Mouse (Mus musculus) midbrain, embryonic 11.5 days (tissue): Measurements from ENCODE around the gene Nupr1l. TPM values are rescaled to one million over a fixed set of nuclear protein-coding genes. Genes with fewer than 3 reads are reported as not detected.
"Not testable (repeated sequence)": the region's sequence is repeated elsewhere in the genome, so short reads cannot be mapped to it uniquely, and the experiment has no call there.

Source experiments
- ATAC-seq: fragments of 200-750 bp; cut with Nextera tagmentation; 2 replicates; pipeline ENCODE4 v1.8.0; 2017; ENCODE audit warnings: moderate TSS enrichment, moderate library complexity; ENCODE audit not compliant: low FRiP score
- DNase-seq: peaks from one replicate; pipeline ENCODE4 v3.0.0; 2015; ENCODE audit warnings: low spot score; ENCODE audit errors: missing footprints
- H3K27ac ChIP-seq: fragments of 300-500 bp; sonication (generic); 2 replicates; pipeline ENCODE4 v1.5.1; 2014; ENCODE audit warnings: low read depth, low read length
- H3K27me3 ChIP-seq: fragments of 300-500 bp; sonication (generic); 2 replicates; pipeline ENCODE4 v1.6.1; 2014; ENCODE audit warnings: mild to moderate bottlenecking, low read length, moderate library complexity, mixed read lengths; ENCODE audit not compliant: control insufficient read depth, insufficient read depth
- H3K36me3 ChIP-seq: fragments of 300-500 bp; sonication (generic); 2 replicates; pipeline ENCODE4 v1.6.1; 2014; ENCODE audit warnings: mild to moderate bottlenecking, low read length, moderate library complexity, mixed read lengths; ENCODE audit not compliant: control insufficient read depth, insufficient read depth
- H3K4me1 ChIP-seq: fragments of 300-500 bp; sonication (generic); 2 replicates; pipeline ENCODE4 v1.6.1; 2014; ENCODE audit warnings: low read length; ENCODE audit not compliant: control insufficient read depth, insufficient read depth
- H3K4me2 ChIP-seq: fragments of 300-500 bp; sonication (generic); 2 replicates; pipeline ENCODE4 v1.6.1; 2014; ENCODE audit warnings: mild to moderate bottlenecking, moderate library complexity
- H3K4me3 ChIP-seq: fragments of 300-500 bp; sonication (generic); 2 replicates; pipeline ENCODE4 v1.5.1; 2014; ENCODE audit warnings: low read depth, low read length
- H3K9ac ChIP-seq: fragments of 300-500 bp; sonication (generic); 2 replicates; pipeline ENCODE4 v1.6.1; 2014; ENCODE audit warnings: low read length
- H3K9me3 ChIP-seq: fragments of 300-500 bp; sonication (generic); 2 replicates; pipeline ENCODE4 v1.6.1; 2016; ENCODE audit warnings: low read length; ENCODE audit not compliant: control insufficient read depth
- WGBS: fragments of 180-500 bp; shearing (Covaris S2); extraction: QIAGEN DNeasy Blood & Tissue Kit; methylation state at CpG from one replicate; pipeline ENCODE4 v1.1.7; 2014; 5-methylcytosine and 5-hydroxymethylcytosine counted together
- polyA plus RNA-seq: library from polyadenylated mRNA; unstranded; fragments of >200 nt; fragmentation: Nextera tagmentation; extraction: Ambion mirVana; gene quantifications from 2 replicates; pipeline ENCODE4 v1.2.1, GENCODE M21; 2014

Nupr1l gene
- polyA plus RNA-seq, 1 experiment from 2014 or later, result 3.7 TPM

GRCm38 (mm10) chr5:129877731-129878455 lies 30.4 kb upstream of the Nupr1l start:
- WGBS, result 76% methylated on average over 9 of the region's 9 CpGs
- Histone ChIP-seq H3K36me3 (peaks cover 11% of the 10 kb centered on the region), H3K9ac (no peak overlapping the region), H3K27me3 (no peaks in the 10 kb centered on the region), H3K4me3 (no peak overlapping the region), H3K27ac (no peak overlapping the region), H3K9me3 (no peaks in the 10 kb centered on the region), H3K4me2 (no peak overlapping the region), H3K4me1 (no peaks in the 10 kb centered on the region)
- DNase-seq, result no peak
- no peak for ATAC-seq

GRCm38 (mm10) chr5:129878946-129879345 lies 29.4 kb upstream of the Nupr1l start:
- Histone ChIP-seq H3K9me3 (no peaks in the 10 kb centered on the region), H3K27me3 (no peaks in the 10 kb centered on the region), H3K27ac (no peak overlapping the region), H3K4me3 (no peak overlapping the region), H3K36me3 (peaks cover 11% of the 10 kb centered on the region), H3K4me1 (no peaks in the 10 kb centered on the region), H3K4me2 (no peak overlapping the region), H3K9ac (no peak overlapping the region)
- DNase-seq (peak; percentile 75), ATAC-seq (no peak)
- 72% methylated on average over 2 of the region's 2 CpGs for WGBS

- no peak for ATAC-seq
- H3K9ac ChIP-seq, result no peak overlapping the region
- 88% methylated on average over 3 of the region's 3 CpGs for WGBS
Measured at GRCm38 (mm10) chr5:129879888-129880287, 28.5 kb upstream of the Nupr1l start.

GRCm38 (mm10) chr5:129886271-129886670 lies 22.1 kb upstream of the Nupr1l start:
- peak; percentile 91 for DNase-seq
- Histone ChIP-seq H3K27me3 (no peaks in the 10 kb centered on the region), H3K36me3 (peaks cover 7% of the 10 kb centered on the region), H3K9me3 (no peaks in the 10 kb centered on the region), H3K27ac (no peak overlapping the region), H3K4me3 (peak overlapping the region; percentile 87), H3K9ac (peak overlapping the region; percentile 78), H3K4me1 (peaks cover 6% of the 10 kb centered on the region), H3K4me2 (peak overlapping the region; percentile 69)
- no peak for ATAC-seq
- 46% methylated on average over 10 of the region's 10 CpGs for WGBS

More at GRCm38 (mm10) chr5:129879888-129880287, 28.5 kb upstream of the Nupr1l start:
- Histone ChIP-seq H3K27ac (no peak overlapping the region), H3K4me2 (no peak overlapping the region), H3K4me3 (no peak overlapping the region), H3K36me3 (peaks cover 11% of the 10 kb centered on the region), H3K27me3 (no peaks in the 10 kb centered on the region), H3K9me3 (no peaks in the 10 kb centered on the region), H3K4me1 (no peaks in the 10 kb centered on the region)
- no peak for DNase-seq

GRCm38 (mm10) chr5:129886911-129887636 lies 21.3 kb upstream of the Nupr1l start, which contains the start of gene Chchd2:
Gene Chchd2 (minus strand): TSS chr5:129887470.
- peaks cover 6% of the 10 kb centered on the region for H3K4me1 ChIP-seq
- H3K36me3 ChIP-seq, result peaks cover 2% of the 10 kb centered on the region; the same call in 1 of the 2 replicates
- under 1% methylated on average over 46 of the region's 46 CpGs for WGBS
- no peaks in the 10 kb centered on the region for H3K9me3 ChIP-seq
- peak within 1 kb of the TSS; percentile 71 for H3K27ac ChIP-seq
- ATAC-seq (peak; percentile 99), DNase-seq (peak; percentile 99)
- H3K27me3 ChIP-seq, result no peaks in the 10 kb centered on the region
- peak within 1 kb of the TSS; percentile 69 for H3K4me2 ChIP-seq
- H3K4me3 ChIP-seq, result peak within 1 kb of the TSS; percentile 87
- H3K9ac ChIP-seq, result peak within 1 kb of the TSS; percentile 78

- H3K4me3 ChIP-seq, H3K27ac ChIP-seq, H3K36me3 ChIP-seq, DNase-seq, ATAC-seq, H3K4me1 ChIP-seq, H3K27me3 ChIP-seq, H3K9ac ChIP-seq, H3K9me3 ChIP-seq, H3K4me2 ChIP-seq: not testable (repeated sequence)
- 89% methylated on average over 4 of the region's 7 CpGs for WGBS
Measured at GRCm38 (mm10) chr5:129890390-129890789, 17.9 kb upstream of the Nupr1l start.

GRCm38 (mm10) chr5:129895198-129896088 lies 12.9 kb upstream of the Nupr1l start, which contains the start of gene Zbed5:
Gene Zbed5 (plus strand): TSS chr5:129895723.
- H3K27me3 ChIP-seq, result no peaks in the 10 kb centered on the region
- WGBS, result 2% methylated on average over 44 of the region's 44 CpGs
- no peaks in the 10 kb centered on the region for H3K36me3 ChIP-seq
- peak within 1 kb of the TSS; percentile 64 for H3K9ac ChIP-seq
- H3K4me2 ChIP-seq, result peak within 1 kb of the TSS; percentile 80
- no peak within 1 kb of the TSS for H3K27ac ChIP-seq
- DNase-seq, result peak; percentile 97
- peak; percentile 100 for ATAC-seq
- H3K9me3 ChIP-seq, result no peaks in the 10 kb centered on the region
- H3K4me1 ChIP-seq, result peaks cover 7% of the 10 kb centered on the region
- peak within 1 kb of the TSS; percentile 58 for H3K4me3 ChIP-seq

- ATAC-seq (no peak), DNase-seq (no peak)
- no peak within 1 kb of the TSS for H3K4me3 ChIP-seq
- no peaks in the 10 kb centered on the region for H3K36me3 ChIP-seq
- no peak within 1 kb of the TSS for H3K4me2 ChIP-seq
- H3K27ac ChIP-seq, result no peak within 1 kb of the TSS
- H3K27me3 ChIP-seq, result no peaks in the 10 kb centered on the region
- WGBS, result 93% methylated on average over 1 of the region's 1 CpGs
- H3K9me3 ChIP-seq, result no peaks in the 10 kb centered on the region
- H3K4me1 ChIP-seq, result peaks cover 7% of the 10 kb centered on the region
- H3K9ac ChIP-seq, result no peak within 1 kb of the TSS
Measured at GRCm38 (mm10) chr5:129898449-129898848, 9.9 kb upstream of the Nupr1l start, which contains the start of gene Phkg1. Gene Phkg1 (minus strand): TSS chr5:129898549.
